Mouse (Mus musculus) activated CD4-positive, CD25-positive, alpha-beta regulatory T cell, adult 4 months (primary cell): ENCODE measurements around the gene Rpl36al. TPM values are rescaled to one million over a fixed set of nuclear protein-coding genes. Genes with fewer than 3 reads are reported as not detected.

Source experiments
- ATAC-seq: one replicate; pipeline ENCODE4 v1.8.0; 2017
- polyA plus RNA-seq, 2 experiments: library from polyadenylated mRNA; unstranded; fragments of 100-300 nt; shearing (Covaris generic); gene quantifications; one replicate each; pipeline ENCODE4 v1.2.1; 2017

Gene Rpl36al
- polyA plus RNA-seq, 2 experiments from 2014 or later, result 638 to 650 TPM

DNA sequence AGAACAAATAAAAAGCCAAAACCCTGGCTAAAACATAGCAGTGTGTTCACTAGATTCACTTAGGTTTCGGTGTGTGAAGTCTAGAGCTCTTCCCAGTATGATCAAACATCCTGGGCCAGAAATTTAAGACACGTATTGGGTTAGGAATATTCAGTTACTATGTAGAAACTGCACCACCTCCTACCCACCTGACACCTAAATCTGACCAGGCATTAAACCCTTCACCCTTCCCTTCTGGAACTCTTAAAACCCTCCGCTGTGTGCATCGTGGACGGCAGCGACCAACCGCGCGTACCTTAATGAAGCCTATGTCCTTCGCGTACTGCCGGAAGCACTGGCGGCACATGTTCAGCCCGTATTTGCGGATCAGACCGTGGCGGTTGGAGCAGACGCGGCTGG is 25.5 kb downstream of the Rpl36al start:
- no peak for ATAC-seq

DNA sequence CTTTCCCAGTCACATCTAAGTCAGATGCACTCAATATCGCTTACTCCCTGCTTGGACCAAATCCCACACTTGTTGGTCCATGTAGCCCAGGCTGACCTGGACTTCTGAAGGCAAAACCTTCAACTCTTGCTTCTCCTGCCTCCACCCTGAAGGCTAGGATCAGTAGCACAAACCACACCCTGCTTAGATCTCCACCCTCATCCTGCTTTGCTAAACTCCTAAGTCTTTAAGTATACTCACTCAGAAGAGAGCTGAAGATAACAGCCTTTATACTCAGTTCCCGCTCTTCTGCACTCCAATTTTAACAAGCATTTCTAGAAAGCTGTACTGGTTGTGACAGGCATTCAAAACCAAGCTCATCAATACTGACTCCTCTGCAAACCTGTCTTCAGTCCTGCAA is 26.8 kb downstream of the Rpl36al start:
- ATAC-seq, result no peak

DNA sequence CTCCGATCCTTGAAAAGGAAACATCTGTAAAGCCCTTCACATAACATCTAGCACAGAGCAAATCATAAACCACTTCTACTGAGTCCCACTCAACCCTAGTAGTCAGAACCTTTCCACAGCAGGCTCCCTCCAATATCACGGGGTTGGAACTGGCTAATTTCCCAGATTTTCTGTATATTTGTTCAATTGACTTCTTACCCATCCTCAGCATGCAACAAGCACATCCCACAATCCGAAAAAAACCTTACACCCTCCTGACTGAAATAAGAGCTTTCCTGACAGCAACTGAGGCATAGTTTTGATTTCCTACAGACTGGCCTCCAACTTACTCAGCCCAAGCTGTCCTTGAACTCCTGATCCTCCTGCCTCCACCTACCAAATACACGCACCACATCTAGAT is 27.4 kb downstream of the Rpl36al start:
- no peak for ATAC-seq

DNA sequence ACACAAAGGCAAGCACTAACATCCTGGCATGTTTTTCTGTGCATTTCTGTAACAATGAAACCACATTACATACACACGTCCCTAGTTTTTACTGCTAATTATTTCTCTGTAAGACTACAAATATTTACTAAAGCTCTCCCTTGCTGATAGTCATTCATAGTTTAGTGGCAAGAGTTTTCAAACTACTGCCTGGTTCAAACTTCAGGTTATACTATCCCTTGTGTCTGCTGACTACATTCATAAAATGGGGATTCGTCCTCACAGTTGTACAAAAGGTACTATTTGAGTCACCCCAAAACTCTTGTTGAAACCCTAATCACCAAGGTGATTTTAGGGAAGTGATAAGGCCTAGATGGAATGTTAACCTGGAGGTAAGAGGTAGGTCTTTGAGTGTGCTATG is 28.0 kb downstream of the Rpl36al start:
- ATAC-seq, result no peak

DNA sequence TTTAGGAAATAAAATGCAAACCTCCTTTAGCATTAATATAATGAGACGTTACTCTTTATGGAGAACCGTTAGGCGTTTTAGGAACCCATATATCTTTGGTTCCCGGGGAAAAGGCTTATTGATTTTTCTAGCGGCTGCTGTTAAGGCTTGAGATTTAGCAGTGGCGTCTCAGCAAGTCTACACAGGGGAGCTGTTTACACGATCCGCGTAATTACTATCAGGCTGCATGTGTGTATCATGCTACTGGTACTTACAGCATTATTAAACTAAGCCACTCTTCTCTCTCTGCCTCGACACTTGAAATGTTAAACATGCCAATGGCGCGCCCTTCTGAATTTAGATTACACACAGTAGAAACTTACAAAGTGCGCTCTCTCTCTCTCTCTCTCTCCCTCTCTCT is 33.8 kb downstream of the Rpl36al start:
- ATAC-seq, result no peak

DNA sequence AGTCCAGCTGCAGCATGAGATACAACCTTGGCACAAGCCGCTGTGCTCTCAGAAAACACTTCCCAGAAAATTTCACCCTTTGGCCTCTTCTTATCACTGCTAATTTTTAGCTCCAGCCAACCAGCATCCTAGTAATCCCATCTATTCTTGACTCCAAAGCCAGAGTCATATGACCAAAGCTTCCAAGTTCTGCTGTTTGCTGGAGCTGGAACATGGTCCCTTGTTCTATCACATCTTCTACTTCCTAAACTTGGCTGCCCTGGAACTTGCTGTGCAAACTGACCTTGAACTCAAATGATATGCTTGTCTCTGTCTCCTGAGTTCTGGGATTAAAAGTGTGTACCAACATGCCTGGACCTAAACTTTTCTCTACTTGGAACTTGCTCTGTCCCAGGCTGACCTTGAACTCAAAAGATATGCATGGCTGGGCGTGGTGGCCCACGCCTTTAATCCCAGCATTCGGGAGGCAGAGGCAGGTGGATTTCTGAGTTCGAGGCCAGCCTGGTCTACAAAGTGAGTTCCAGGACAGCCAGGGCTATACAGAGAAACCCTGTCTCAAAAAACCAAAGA is 36.6 kb downstream of the Rpl36al start:
- no peak for ATAC-seq

DNA sequence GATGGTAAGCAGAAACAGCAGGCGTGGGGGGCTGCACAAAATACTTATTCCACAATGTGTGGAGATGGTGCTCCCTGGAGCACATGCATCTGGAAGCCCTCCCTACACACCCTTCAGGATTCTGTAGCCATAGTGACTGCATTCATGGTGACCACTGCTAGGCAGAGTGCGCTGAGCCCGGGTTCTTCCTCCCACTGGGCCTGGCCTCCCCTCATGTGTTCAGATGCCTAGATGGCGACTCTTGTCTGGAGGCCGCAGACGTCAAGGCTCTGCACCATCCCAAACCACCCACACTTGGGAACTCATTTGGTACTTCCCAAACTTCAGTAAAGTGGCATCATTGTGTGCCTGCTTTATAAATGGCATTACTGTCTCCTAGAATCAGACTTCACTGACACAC is 40.4 kb downstream of the Rpl36al start:
- ATAC-seq, result no peak

DNA sequence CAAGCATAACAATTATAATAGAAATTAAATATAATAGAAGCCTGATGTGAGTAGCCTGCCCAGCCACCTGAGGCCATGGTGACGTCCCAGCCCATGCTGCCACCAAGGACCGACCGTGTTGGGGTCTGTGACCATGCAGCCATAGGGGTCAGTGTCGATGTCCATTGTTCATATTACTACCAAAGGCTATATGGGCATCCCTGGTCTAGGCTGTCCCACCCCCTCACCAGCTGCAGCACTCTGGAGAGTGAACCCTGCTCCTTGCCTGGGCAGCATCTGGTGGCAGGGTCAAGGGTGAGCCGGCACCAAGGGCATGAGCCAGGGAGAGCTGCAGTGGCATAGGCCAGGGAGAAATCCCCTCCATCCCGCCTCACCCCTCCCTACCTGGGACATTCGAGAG is 44.0 kb downstream of the Rpl36al start:
- no peak for ATAC-seq

DNA sequence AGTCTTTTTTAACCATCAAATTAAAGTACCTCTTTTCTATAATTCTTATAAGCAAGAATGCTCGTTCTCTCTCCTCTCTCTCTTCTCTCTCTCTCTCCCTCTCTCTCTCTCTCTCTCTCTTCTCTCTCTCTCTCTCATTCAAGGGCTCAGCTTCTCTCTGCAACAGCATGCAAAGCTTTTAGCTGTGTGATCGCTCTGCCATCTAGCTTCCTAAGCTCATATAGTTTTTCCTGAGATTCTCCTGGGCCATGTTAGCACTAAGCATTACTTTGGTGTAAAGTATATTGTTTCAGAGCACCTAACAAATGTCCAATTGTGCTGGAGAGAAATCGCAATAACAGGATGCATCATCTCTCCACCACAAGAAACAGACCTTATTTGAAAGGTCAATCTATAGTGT is 44.7 kb downstream of the Rpl36al start:
- no peak for ATAC-seq

Other genes with a start within 250 kb of the Rpl36al start
- 1,000 to 10,000 TPM; 2,273 to 4,022 TPM for gene Rps29, start 24.9 kb downstream of the Rpl36al start, polyA plus RNA-seq
- gene Lrr1, start 15.3 kb downstream of the Rpl36al start, polyA plus RNA-seq, result 1 to 10 TPM; 1.7 to 4.0 TPM
- gene Mgat2, start 74 bp upstream of the Rpl36al start, polyA plus RNA-seq, result 10 to 100 TPM; 23.3 to 23.5 TPM
- 10 to 100 TPM in 1 of 2 experiments, 1 to 10 TPM in 1; 8.2 to 10.3 TPM for gene Gm49383, start 13.0 kb upstream of the Rpl36al start, polyA plus RNA-seq
- gene Dnaaf2, start 14.3 kb upstream of the Rpl36al start, polyA plus RNA-seq, result 1 to 10 TPM; 3.3 to 5.2 TPM
- 1 to 10 TPM; 8.2 to 9.1 TPM for gene Gm49384, start 20.2 kb upstream of the Rpl36al start, polyA plus RNA-seq
- gene Pole2, start 44.1 kb upstream of the Rpl36al start, polyA plus RNA-seq, result 10 to 100 TPM; 14.2 to 15.5 TPM
- 10 to 100 TPM; 13.0 to 26.6 TPM for gene Klhdc1, start 57.1 kb upstream of the Rpl36al start, polyA plus RNA-seq
- gene Klhdc2, start 112.6 kb upstream of the Rpl36al start, polyA plus RNA-seq, result 10 to 100 TPM; 11.8 to 19.7 TPM
- 100 to 1,000 TPM; 138 to 148 TPM for gene Nemf, start 173.1 kb upstream of the Rpl36al start, polyA plus RNA-seq
- gene Arf6, start 188.1 kb upstream of the Rpl36al start, polyA plus RNA-seq, result 10 to 100 TPM; 35.2 to 74.5 TPM
- not detected for gene Gm9887, start 188.4 kb upstream of the Rpl36al start, polyA plus RNA-seq